Mouse (Mus musculus) heart, adult 2 months (tissue): ENCODE measurements around the gene Tcf7l1. TPM values are rescaled to one million over a fixed set of nuclear protein-coding genes. Genes with fewer than 3 reads are reported as not detected.
A peak's percentile ranks its signal among the peaks of the same experiment; 100 is the strongest.

ENCODE experiments used
- DNase-seq, 2 experiments: peaks; one replicate each; pipeline ENCODE4 v3.0.0; 2021
- H3K27ac ChIP-seq: fragments of 200-600 bp; 2 replicates; pipeline ENCODE4 v1.8.1; 2022
- H3K27me3 ChIP-seq: fragments of 200-500 bp; 2 replicates; pipeline ENCODE4 v1.6.1; 2012; ENCODE audit warnings: mild to moderate bottlenecking, low read length, inconsistent platforms, mixed read lengths; ENCODE audit not compliant: control insufficient read depth, insufficient read depth
- H3K36me3 ChIP-seq: fragments of 200-500 bp; 2 replicates; pipeline ENCODE4 v1.6.1; 2012; ENCODE audit warnings: low read length, inconsistent platforms; ENCODE audit not compliant: control insufficient read depth, insufficient read depth
- H3K4me1 ChIP-seq: fragments of 200-500 bp; 2 replicates; pipeline ENCODE4 v1.6.1; 2011; ENCODE audit warnings: low read length; ENCODE audit not compliant: control insufficient read depth, insufficient read depth
- H3K4me3 ChIP-seq: fragments of 200-600 bp; 2 replicates; pipeline ENCODE4 v1.8.1; 2022
- H3K79me2 ChIP-seq: fragments of 200-500 bp; replicated peaks from 2 replicates; pipeline ENCODE4 v1.6.1; 2012; ENCODE audit warnings: mild to moderate bottlenecking, inconsistent platforms, low read length, moderate library complexity, mixed read lengths; ENCODE audit not compliant: control insufficient read depth, insufficient read depth
- H3K9ac ChIP-seq: fragments of 200-500 bp; 2 replicates; pipeline ENCODE4 v1.6.1; 2012; ENCODE audit warnings: low read depth, mild to moderate bottlenecking, control low read depth, inconsistent platforms, low read length, mixed read lengths
- CTCF ChIP-seq: fragments of 200-600 bp; IDR thresholded peaks from 2 replicates; pipeline ENCODE4 v1.8.1; 2022; ENCODE audit warnings: antibody characterized with exemption, mild to moderate bottlenecking, moderate library complexity
- EP300 ChIP-seq: fragments of 200-500 bp; IDR thresholded peaks from 2 replicates; pipeline ENCODE4 v1.6.1; 2011; ENCODE audit warnings: low read depth, low read length, control low read depth; ENCODE audit not compliant: insufficient read depth
- POLR2A ChIP-seq: fragments of 200-500 bp; IDR thresholded peaks from 2 replicates; pipeline ENCODE4 v1.6.1; 2011; ENCODE audit warnings: mild to moderate bottlenecking, low read depth, low read length, control low read depth; ENCODE audit not compliant: insufficient read depth
- WGBS: fragments of 180-500 bp; shearing (Covaris S2); methylation state at CpG from one replicate; pipeline ENCODE4 v1.1.7; 2018; 5-methylcytosine and 5-hydroxymethylcytosine counted together
- intact Hi-C: fragments of 180-260 bp; cut with DNase I; formaldehyde crosslinking; loops from one replicate; pipeline ENCODE4 v1.15.1; 2025
- polyA plus RNA-seq: library from polyadenylated mRNA; depleted of rRNA; stranded (reverse); fragments of >200 nt; gene quantifications from 2 replicates; pipeline ENCODE4 v1.2.3, GENCODE M21; 2012
- total RNA-seq, 2 experiments: library from RNA; stranded (reverse); gene quantifications; 2 replicates each; pipeline ENCODE4 v1.2.3; 2021

Gene Tcf7l1
- total and polyA plus RNA-seq, 3 experiments = 8.8 to 17.7 (median 10.0) TPM

DNA sequence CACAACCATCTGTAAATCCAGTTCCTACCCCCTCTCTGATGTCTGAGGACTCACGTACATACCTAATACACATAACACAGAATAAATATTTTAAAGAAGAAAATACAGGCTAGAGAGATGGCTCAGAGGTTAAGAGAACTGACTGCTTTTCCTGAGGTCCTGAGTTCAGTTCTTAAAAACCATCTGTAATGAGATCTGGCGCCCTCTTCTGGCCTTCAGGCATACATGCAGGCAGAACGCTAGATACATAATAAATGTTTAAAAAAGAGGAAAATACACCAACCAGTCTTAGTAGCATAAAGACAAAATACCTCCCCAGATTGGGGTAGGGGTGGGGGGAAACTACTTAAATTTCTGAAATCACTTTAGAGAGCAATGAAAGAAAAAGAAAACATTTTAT, 131.0 kb downstream of the Tcf7l1 start:
- Histone ChIP-seq H3K9ac (no peak overlapping the region), H3K27me3 (no peaks in the 10 kb centered on the region), H3K36me3 (peaks cover 2% of the 10 kb centered on the region; the same call in 1 of the 2 replicates), H3K27ac (no peak overlapping the region), H3K4me1 (peaks cover 28% of the 10 kb centered on the region), H3K4me3 (no peak overlapping the region), H3K79me2 (no peaks in the 10 kb centered on the region)
- peak; percentile 89 for TF ChIP-seq CTCF
- TF ChIP-seq POLR2A = no peak
- no peak for DNase-seq
- WGBS = 57% methylated on average over 3 of the region's 3 CpGs
- intact Hi-C loops = no loop called here

- Histone ChIP-seq H3K27ac (peak overlapping the region; percentile 77), H3K36me3 (peaks cover 2% of the 10 kb centered on the region; the same call in 1 of the 2 replicates), H3K79me2 (no peaks in the 10 kb centered on the region), H3K4me3 (no peak overlapping the region), H3K9ac (no peak overlapping the region), H3K27me3 (no peaks in the 10 kb centered on the region), H3K4me1 (peaks cover 22% of the 10 kb centered on the region)
- WGBS = 82% methylated on average over 7 of the region's 7 CpGs
- TF ChIP-seq EP300 (no peak), POLR2A (no peak), CTCF (no peak)
- DNase-seq = no peak
- intact Hi-C loops = no loop called here
Observed at GRCm38 (mm10) chr6:72656053-72656442, 133.0 kb downstream of the Tcf7l1 start.

DNA sequence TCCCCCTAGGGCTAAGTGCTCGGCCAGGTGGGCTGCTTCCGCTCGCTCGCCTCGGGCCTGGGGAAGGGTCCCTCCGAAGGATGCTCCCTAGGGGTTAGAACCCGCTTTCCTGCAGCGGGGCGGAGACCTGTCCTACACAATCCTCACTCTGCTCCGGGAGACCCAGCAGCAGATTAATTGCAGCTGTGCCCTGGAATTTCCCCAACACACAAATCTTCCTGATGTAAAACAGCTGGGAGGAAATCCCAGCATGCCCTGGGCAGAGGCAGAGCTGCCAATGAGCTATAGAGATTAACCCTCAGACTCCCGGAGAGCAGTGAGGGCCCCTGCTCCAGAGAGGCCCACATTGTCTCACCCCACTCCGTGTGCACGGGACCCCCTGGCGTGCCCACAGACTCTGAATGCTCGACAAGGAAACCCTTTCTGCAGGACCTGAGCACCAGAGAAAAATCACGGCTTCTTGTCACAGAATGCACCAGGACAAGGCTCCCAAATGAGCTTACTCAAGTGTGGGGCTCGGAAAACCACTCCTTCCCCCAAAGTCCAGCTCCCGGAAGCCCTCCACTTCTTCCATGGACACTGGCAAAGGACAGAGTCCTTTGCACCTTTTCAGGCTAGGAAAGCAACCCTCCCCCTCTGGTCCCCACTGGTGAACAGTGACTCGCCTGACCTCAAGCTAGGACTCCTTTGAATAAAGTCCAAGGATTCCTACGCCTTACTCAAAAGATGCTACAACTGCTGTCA, 133.6 kb downstream of the Tcf7l1 start:
- peak overlapping the region; percentile 40 for H3K9ac ChIP-seq

DNA sequence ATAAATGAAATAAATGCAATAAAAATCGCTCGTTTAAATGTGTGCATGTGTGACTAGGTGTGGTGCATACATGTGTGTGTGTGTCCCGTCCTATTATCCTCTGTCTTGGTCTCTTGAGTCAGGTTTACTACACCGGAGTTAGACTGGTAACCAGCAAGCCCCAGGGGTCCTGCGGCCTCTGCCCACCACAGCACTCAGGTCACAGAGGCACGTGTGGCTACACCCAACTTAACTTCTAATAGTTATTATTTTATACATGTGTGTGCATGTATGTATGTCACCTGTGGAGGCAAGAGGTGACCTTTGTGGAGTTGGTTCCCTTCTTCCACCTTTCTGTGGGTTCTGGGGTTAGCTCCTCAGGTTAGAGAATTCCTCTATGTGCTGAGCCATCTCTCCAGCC, 134.7 kb downstream of the Tcf7l1 start:
- DNase-seq = no peak
- no peak overlapping the region for H3K9ac ChIP-seq
- TF ChIP-seq POLR2A (no peak), EP300 (no peak), CTCF (no peak)
- H3K4me1 ChIP-seq = peaks cover 13% of the 10 kb centered on the region
- 96% methylated on average over 6 of the region's 6 CpGs for WGBS
- no peaks in the 10 kb centered on the region for H3K79me2 ChIP-seq
- no peaks in the 10 kb centered on the region for H3K27me3 ChIP-seq
- intact Hi-C loops = no loop called here
- peak overlapping the region; percentile 77 for H3K27ac ChIP-seq
- H3K4me3 ChIP-seq = no peak overlapping the region
- peaks cover 2% of the 10 kb centered on the region; the same call in 1 of the 2 replicates for H3K36me3 ChIP-seq

More for the DNA sequence above, 133.6 kb downstream of the Tcf7l1 start:
- intact Hi-C loops = no loop called here
- Histone ChIP-seq H3K27me3 (no peaks in the 10 kb centered on the region), H3K4me1 (peaks cover 20% of the 10 kb centered on the region), H3K27ac (peak overlapping the region; percentile 77), H3K4me3 (peak overlapping the region; percentile 58), H3K36me3 (peaks cover 2% of the 10 kb centered on the region; the same call in 1 of the 2 replicates), H3K79me2 (no peaks in the 10 kb centered on the region)
- TF ChIP-seq POLR2A (peak; percentile 41; the same call in 1 of the 2 replicates), CTCF (no peak), EP300 (peak; percentile 93)
- WGBS = 23% methylated on average over 20 of the region's 20 CpGs
- peak; percentile 82 to 83 for DNase-seq

- Histone ChIP-seq H3K9ac (no peak overlapping the region), H3K27ac (peak overlapping the region; percentile 34), H3K27me3 (no peaks in the 10 kb centered on the region), H3K79me2 (no peaks in the 10 kb centered on the region), H3K4me1 (peaks cover 13% of the 10 kb centered on the region), H3K36me3 (peaks cover 2% of the 10 kb centered on the region; the same call in 1 of the 2 replicates), H3K4me3 (no peak overlapping the region)
- intact Hi-C loops = no loop called here
- no peak for TF ChIP-seq CTCF
- 0 out of 2 replicates have a peak, but pooled peaks have one; percentile 23 for TF ChIP-seq EP300
- 21% methylated on average over 7 of the region's 7 CpGs for WGBS
- DNase-seq = peak; percentile 56 to 74
Observed at GRCm38 (mm10) chr6:72653419-72653818, 135.6 kb downstream of the Tcf7l1 start.

DNA sequence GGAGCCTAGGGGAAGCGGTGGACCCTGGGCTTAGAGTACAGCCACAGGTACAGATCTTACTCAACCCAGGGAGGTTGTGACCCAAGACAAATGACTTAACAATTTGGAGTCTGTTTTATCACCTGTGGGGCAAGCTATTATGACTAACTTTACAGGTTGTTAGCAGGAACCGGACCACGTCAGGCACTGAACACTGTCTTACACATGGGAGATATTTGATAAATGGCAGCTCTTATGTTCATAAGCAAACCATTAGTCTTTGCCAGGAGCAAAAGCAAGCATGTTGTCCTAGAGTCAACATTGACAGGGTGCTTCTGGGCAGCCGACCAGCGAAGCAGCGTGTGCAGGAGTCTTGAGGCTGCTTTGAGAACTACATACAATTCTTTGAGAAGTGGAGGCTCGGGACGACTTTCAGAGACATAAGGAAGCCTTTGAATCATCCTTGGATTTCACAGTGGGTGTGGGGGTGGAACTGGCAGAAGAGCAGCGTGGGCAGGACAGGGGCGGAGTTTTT, 138.7 kb downstream of the Tcf7l1 start:
- TF ChIP-seq CTCF (no peak), EP300 (no peak), POLR2A (no peak)
- Histone ChIP-seq H3K4me1 (peaks cover 8% of the 10 kb centered on the region), H3K9ac (no peak overlapping the region), H3K79me2 (no peaks in the 10 kb centered on the region), H3K4me3 (no peak overlapping the region), H3K27me3 (no peaks in the 10 kb centered on the region), H3K36me3 (peaks cover 2% of the 10 kb centered on the region; the same call in 1 of the 2 replicates), H3K27ac (no peak overlapping the region)
- WGBS = 78% methylated on average over 10 of the region's 10 CpGs
- intact Hi-C loops = no loop called here
- DNase-seq = no peak
